Comparison of ENCODE assay signal across 8 mouse cellular contexts in the genomic region with DNA sequence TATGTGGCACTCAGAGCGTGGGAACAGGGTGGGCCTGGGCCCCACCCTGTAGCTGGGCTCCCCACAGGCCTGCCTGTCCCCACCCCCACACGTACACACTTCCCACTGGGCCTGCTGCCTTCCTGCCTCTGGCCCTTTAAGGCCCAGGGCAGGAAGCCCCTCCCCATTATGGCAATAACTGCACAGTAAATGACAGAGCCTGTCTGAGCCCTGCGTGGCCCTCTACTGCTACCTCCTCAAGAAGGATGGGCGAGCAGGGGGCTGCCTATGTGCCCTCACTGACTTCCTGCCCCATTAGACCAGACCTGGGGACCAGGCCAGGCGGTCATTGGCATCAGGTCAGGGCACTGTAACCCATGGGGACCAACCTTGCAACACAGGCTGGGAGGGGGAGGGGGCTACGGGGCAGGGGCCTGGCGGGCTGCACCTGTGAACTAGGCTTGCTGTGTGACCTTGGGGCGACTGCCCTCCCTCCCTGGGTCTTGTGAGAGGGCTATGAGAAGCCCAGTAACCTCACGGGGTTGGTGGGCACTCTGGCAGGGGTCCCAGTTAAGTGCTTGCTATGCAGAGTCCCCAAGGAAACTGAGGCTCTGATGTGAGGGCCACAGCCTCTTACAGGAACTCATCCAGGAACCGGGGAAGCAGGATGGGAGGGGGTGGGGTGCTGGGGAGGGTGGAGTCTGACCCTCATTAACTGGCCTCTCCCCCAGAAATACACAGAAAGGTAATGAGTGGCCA. TPM values are rescaled to one million over a fixed set of nuclear protein-coding genes. Genes with fewer than 3 reads are reported as not detected.
DNase-seq lines count a peak whose midpoint lies in the region; ATAC-seq and TF ChIP-seq lines count a peak whose summit lies in the region.

No protein-coding gene starts in this region.

- H3K4me2 ChIP-seq in kidney, embryonic 14.5 days (replicated peaks; ENCODE audit: low read depth, low read length), result peak overlapping the region; percentile 31
- peak overlapping the region; percentile 84 for H3K4me2 ChIP-seq in embryonic facial prominence, embryonic 13.5 days
- peak overlapping the region; percentile 24; the same call in 1 of the 2 replicates for H3K4me2 ChIP-seq in hindbrain, embryonic 16.5 days (ENCODE audit: low read length)
- peak overlapping the region; percentile 91 for H3K4me2 ChIP-seq in stomach, postnatal 0 days (replicated peaks; ENCODE audit: low read depth)

- 45% methylated on average over 9 of the region's 10 CpGs for WGBS in kidney, embryonic 14.5 days
- 57% methylated on average over 10 of the region's 10 CpGs for WGBS in embryonic facial prominence, embryonic 13.5 days
- 67% methylated on average over 10 of the region's 10 CpGs for WGBS in hindbrain, embryonic 16.5 days
- WGBS in lung, adult 2 months, result 18% methylated on average over 10 of the region's 10 CpGs
- WGBS in stomach, postnatal 0 days, result 33% methylated on average over 10 of the region's 10 CpGs

- peaks cover 28% of the 10 kb centered on the region for H3K36me3 ChIP-seq in kidney, embryonic 14.5 days (ENCODE audit: control insufficient read depth, insufficient read depth, low read length)
- peaks cover 34% of the 10 kb centered on the region for H3K36me3 ChIP-seq in embryonic facial prominence, embryonic 13.5 days
- peaks cover 19% of the 10 kb centered on the region for H3K36me3 ChIP-seq in hindbrain, embryonic 16.5 days (ENCODE audit: control insufficient read depth, insufficient read depth, low read length)
- H3K36me3 ChIP-seq in stomach, postnatal 0 days (ENCODE audit: control insufficient read depth, insufficient read depth, low read length), result peaks cover 16% of the 10 kb centered on the region

- H3K4me1 ChIP-seq in kidney, embryonic 14.5 days (ENCODE audit: control insufficient read depth, insufficient read depth, low read length), result peaks cover 37% of the 10 kb centered on the region
- peaks cover 55% of the 10 kb centered on the region for H3K4me1 ChIP-seq in embryonic facial prominence, embryonic 13.5 days
- peaks cover 37% of the 10 kb centered on the region for H3K4me1 ChIP-seq in hindbrain, embryonic 16.5 days (ENCODE audit: control insufficient read depth, insufficient read depth, low read depth, low read length)
- peaks cover 37% of the 10 kb centered on the region for H3K4me1 ChIP-seq in lung, adult 2 months (ENCODE audit: control insufficient read depth, insufficient read depth, low read length)
- H3K4me1 ChIP-seq in stomach, postnatal 0 days (replicated peaks; ENCODE audit: control insufficient read depth, insufficient read depth), result peaks cover 9% of the 10 kb centered on the region

- no peaks in the 10 kb centered on the region for H3K9me3 ChIP-seq in kidney, embryonic 14.5 days (ENCODE audit: control insufficient read depth, low read length)
- no peaks in the 10 kb centered on the region for H3K9me3 ChIP-seq in embryonic facial prominence, embryonic 13.5 days
- no peaks in the 10 kb centered on the region for H3K9me3 ChIP-seq in hindbrain, embryonic 16.5 days (ENCODE audit: control insufficient read depth, low read length)
- no peaks in the 10 kb centered on the region for H3K9me3 ChIP-seq in stomach, postnatal 0 days (ENCODE audit: control insufficient read depth, low read length)

- DNase-seq in kidney, adult 8-10 months, result no peak
- no peak for DNase-seq in lung, adult 2 months
- DNase-seq in stomach, postnatal 0 days (ENCODE audit: low spot score), result peak; percentile 63
- no peak for DNase-seq in gastrocnemius, postnatal 10 days
- DNase-seq in gastrocnemius, postnatal 4 days (ENCODE audit: low spot score in 2 of 2), result no peak

- peak overlapping the region; percentile 90 for H3K4me3 ChIP-seq in kidney, embryonic 14.5 days (ENCODE audit: low read length)
- H3K4me3 ChIP-seq in embryonic facial prominence, embryonic 13.5 days, result peak overlapping the region; percentile 88
- H3K4me3 ChIP-seq in hindbrain, embryonic 16.5 days (ENCODE audit: low read length), result no peak overlapping the region
- peak overlapping the region; percentile 56 for H3K4me3 ChIP-seq in lung, adult 2 months (replicated peaks; ENCODE audit: extremely low read depth, low read depth, low read length)
- peak overlapping the region; percentile 98 for H3K4me3 ChIP-seq in stomach, postnatal 0 days (ENCODE audit: low read depth, low read length)

- no peak for ATAC-seq in kidney, embryonic 14.5 days (ENCODE audit: low FRiP score, low TSS enrichment)
- no peak for ATAC-seq in embryonic facial prominence, embryonic 13.5 days (ENCODE audit: insufficient number of reproducible peaks, insufficient read depth, low FRiP score, low TSS enrichment, low read depth)
- ATAC-seq in hindbrain, embryonic 16.5 days, result no peak
- no peak for ATAC-seq in stomach, postnatal 0 days (ENCODE audit: low FRiP score, low TSS enrichment)

- no peak for TF ChIP-seq CTCF in lung, adult 2 months (IDR thresholded peaks at IDR 0.05; ENCODE audit: insufficient read depth, low read length)
- TF ChIP-seq CTCF in stomach, postnatal 0 days (IDR thresholded peaks at IDR 0.05; ENCODE audit: low read depth), result no peak

- TF ChIP-seq POLR2A in lung, adult 2 months (IDR thresholded peaks at IDR 0.05; ENCODE audit: borderline replicate concordance, extremely low read depth, low read depth, low read length), result no peak

- H3K9ac ChIP-seq in kidney, embryonic 14.5 days (ENCODE audit: low read depth, low read length), result peak overlapping the region; percentile 45
- H3K9ac ChIP-seq in embryonic facial prominence, embryonic 13.5 days, result peak overlapping the region; percentile 64
- H3K9ac ChIP-seq in hindbrain, embryonic 16.5 days (ENCODE audit: low read depth, low read length), result no peak overlapping the region; the same call in 1 of the 2 replicates
- H3K9ac ChIP-seq in stomach, postnatal 0 days (ENCODE audit: low read length), result peak overlapping the region; percentile 87

- no peak overlapping the region for H3K27ac ChIP-seq in kidney, embryonic 14.5 days (ENCODE audit: low read depth, low read length)
- peak overlapping the region; percentile 68; the same call in 1 of the 2 replicates for H3K27ac ChIP-seq in embryonic facial prominence, embryonic 13.5 days
- H3K27ac ChIP-seq in hindbrain, embryonic 16.5 days (ENCODE audit: low read depth, low read length), result no peak overlapping the region
- peak overlapping the region; percentile 96 for H3K27ac ChIP-seq in stomach, postnatal 0 days (replicated peaks)

- H3K27me3 ChIP-seq in kidney, embryonic 14.5 days (ENCODE audit: control insufficient read depth, insufficient read depth, low read length), result no peaks in the 10 kb centered on the region
- no peaks in the 10 kb centered on the region for H3K27me3 ChIP-seq in embryonic facial prominence, embryonic 13.5 days
- H3K27me3 ChIP-seq in hindbrain, embryonic 16.5 days (replicated peaks; ENCODE audit: control insufficient read depth, insufficient read depth, low read length), result no peaks in the 10 kb centered on the region
- no peaks in the 10 kb centered on the region for H3K27me3 ChIP-seq in stomach, postnatal 0 days (ENCODE audit: control insufficient read depth, insufficient read depth, low read length)

- no peak for TF ChIP-seq EP300 in stomach, postnatal 0 days (optimal IDR thresholded peaks at IDR 0.05)

RNA-seq across cellular contexts. Expression of gene Zbtb7a, which starts 5.9 kb away (rescaled TPM):
- polyA plus RNA-seq in kidney, embryonic 14.5 days (2014; fragmentation: Nextera tagmentation; extraction: Ambion mirVana), result 16.1 and 18.1 TPM in 2 replicates
- 27.0 and 27.9 TPM in 2 replicates for polyA plus RNA-seq in embryonic facial prominence, embryonic 13.5 days (2015; fragmentation: Nextera tagmentation; extraction: Ambion mirVana)
- polyA plus RNA-seq in hindbrain, embryonic 16.5 days (2015; fragmentation: Nextera tagmentation; extraction: Ambion mirVana), result 13.3 and 13.6 TPM in 2 replicates
- polyA plus RNA-seq in lung, adult 2 months (2012; rRNA removed), result 66.7 and 83.6 TPM in 2 replicates
- polyA plus RNA-seq in stomach, postnatal 0 days (2015; fragmentation: Nextera tagmentation; extraction: Ambion mirVana), result 87.5 and 94.1 TPM in 2 replicates
- 10 to 100 TPM; 29.2 to 35.9 TPM for total RNA-seq in gastrocnemius, postnatal 10 days (2021)
- total RNA-seq in gastrocnemius, postnatal 4 days (2021), result 10 to 100 TPM; 37.7 to 42.0 TPM

RNA-seq across cellular contexts. Expression of gene Pias4, which starts 26.8 kb away (rescaled TPM):
- 45.3 and 48.4 TPM in 2 replicates for polyA plus RNA-seq in kidney, embryonic 14.5 days (2014; fragmentation: Nextera tagmentation; extraction: Ambion mirVana)
- 58.1 and 60.9 TPM in 2 replicates for polyA plus RNA-seq in embryonic facial prominence, embryonic 13.5 days (2015; fragmentation: Nextera tagmentation; extraction: Ambion mirVana)
- polyA plus RNA-seq in hindbrain, embryonic 16.5 days (2015; fragmentation: Nextera tagmentation; extraction: Ambion mirVana), result 47.1 and 56.9 TPM in 2 replicates
- polyA plus RNA-seq in lung, adult 2 months (2012; rRNA removed), result 33.0 and 40.0 TPM in 2 replicates
- 18.7 and 20.9 TPM in 2 replicates for polyA plus RNA-seq in stomach, postnatal 0 days (2015; fragmentation: Nextera tagmentation; extraction: Ambion mirVana)
- 10 to 100 TPM; 10.7 to 13.8 TPM for total RNA-seq in gastrocnemius, postnatal 10 days (2021)
- 10 to 100 TPM; 22.1 to 22.5 TPM for total RNA-seq in gastrocnemius, postnatal 4 days (2021)

RNA-seq across cellular contexts. Expression of gene Map2k2, which starts 35.2 kb away (rescaled TPM):
- polyA plus RNA-seq in kidney, embryonic 14.5 days (2014; fragmentation: Nextera tagmentation; extraction: Ambion mirVana), result 187 and 208 TPM in 2 replicates
- polyA plus RNA-seq in embryonic facial prominence, embryonic 13.5 days (2015; fragmentation: Nextera tagmentation; extraction: Ambion mirVana), result 196 and 213 TPM in 2 replicates
- polyA plus RNA-seq in hindbrain, embryonic 16.5 days (2015; fragmentation: Nextera tagmentation; extraction: Ambion mirVana), result 236 and 240 TPM in 2 replicates
- 147 and 176 TPM in 2 replicates for polyA plus RNA-seq in lung, adult 2 months (2012; rRNA removed)
- polyA plus RNA-seq in stomach, postnatal 0 days (2015; fragmentation: Nextera tagmentation; extraction: Ambion mirVana), result 135 and 142 TPM in 2 replicates
- total RNA-seq in gastrocnemius, postnatal 10 days (2021), result 100 to 1,000 TPM; 170 to 177 TPM
- 100 to 1,000 TPM; 148 to 152 TPM for total RNA-seq in gastrocnemius, postnatal 4 days (2021)

RNA-seq across cellular contexts. Expression of gene Eef2, which starts 35.5 kb away (rescaled TPM):
- polyA plus RNA-seq in kidney, embryonic 14.5 days (2014; fragmentation: Nextera tagmentation; extraction: Ambion mirVana), result 465 and 473 TPM in 2 replicates
- 622 and 633 TPM in 2 replicates for polyA plus RNA-seq in embryonic facial prominence, embryonic 13.5 days (2015; fragmentation: Nextera tagmentation; extraction: Ambion mirVana)
- 525 and 551 TPM in 2 replicates for polyA plus RNA-seq in hindbrain, embryonic 16.5 days (2015; fragmentation: Nextera tagmentation; extraction: Ambion mirVana)
- 1,377 and 1,420 TPM in 2 replicates for polyA plus RNA-seq in lung, adult 2 months (2012; rRNA removed)
- 337 and 380 TPM in 2 replicates for polyA plus RNA-seq in stomach, postnatal 0 days (2015; fragmentation: Nextera tagmentation; extraction: Ambion mirVana)
- total RNA-seq in gastrocnemius, postnatal 10 days (2021), result 1,000 to 10,000 TPM in 1 of 2 experiments, 100 to 1,000 TPM in 1; 974 to 1,018 TPM
- total RNA-seq in gastrocnemius, postnatal 4 days (2021), result 1,000 to 10,000 TPM; 1,324 to 1,404 TPM

RNA-seq across cellular contexts. Expression of gene Dapk3, which starts 41.9 kb away (rescaled TPM):
- polyA plus RNA-seq in kidney, embryonic 14.5 days (2014; fragmentation: Nextera tagmentation; extraction: Ambion mirVana), result 45.7 and 58.0 TPM in 2 replicates
- polyA plus RNA-seq in embryonic facial prominence, embryonic 13.5 days (2015; fragmentation: Nextera tagmentation; extraction: Ambion mirVana), result 57.1 and 60.1 TPM in 2 replicates
- polyA plus RNA-seq in hindbrain, embryonic 16.5 days (2015; fragmentation: Nextera tagmentation; extraction: Ambion mirVana), result 49.0 and 58.7 TPM in 2 replicates
- polyA plus RNA-seq in lung, adult 2 months (2012; rRNA removed), result 70.4 and 73.5 TPM in 2 replicates
- 44.6 and 51.8 TPM in 2 replicates for polyA plus RNA-seq in stomach, postnatal 0 days (2015; fragmentation: Nextera tagmentation; extraction: Ambion mirVana)
- total RNA-seq in gastrocnemius, postnatal 10 days (2021), result 10 to 100 TPM; 29.8 to 30.4 TPM
- 10 to 100 TPM; 40.2 to 41.4 TPM for total RNA-seq in gastrocnemius, postnatal 4 days (2021)

Comparison
In these comparisons a context has a peak if more than half of its experiments do, and no peak if none do; other contexts are left out.
1. H3K27ac ChIP-seq: peak in embryonic facial prominence, embryonic 13.5 days (single experiment) and stomach, postnatal 0 days (single experiment); none in kidney, embryonic 14.5 days (single experiment) and hindbrain, embryonic 16.5 days (single experiment).
2. H3K4me2 ChIP-seq: peak in every context shown above with its lines; median percentile 91 in stomach, postnatal 0 days; 84 in embryonic facial prominence, embryonic 13.5 days; 31 in kidney, embryonic 14.5 days; 24 in hindbrain, embryonic 16.5 days.